Mouse (Mus musculus) myocyte (in vitro differentiated cells): ENCODE measurements around the gene Foxo3. TPM values are rescaled to one million over a fixed set of nuclear protein-coding genes. Genes with fewer than 3 reads are reported as not detected.
A peak's percentile ranks its signal among the peaks of the same experiment; 100 is the strongest.

Experiments
- H3K27me3 ChIP-seq: one replicate; pipeline ENCODE4 v1.6.1; 2011; ENCODE audit not compliant: control insufficient read depth, insufficient read depth, insufficient read length
- H3K36me3 ChIP-seq: one replicate; pipeline ENCODE4 v1.6.1; 2011; ENCODE audit not compliant: control insufficient read depth, insufficient read depth
- H3K4me2 ChIP-seq: one replicate; pipeline ENCODE4 v1.6.1; 2011; ENCODE audit warnings: low read depth, control low read depth
- H3K4me3 ChIP-seq: one replicate; pipeline ENCODE4 v1.5.1; 2011; ENCODE audit warnings: mild to moderate bottlenecking, control low read depth, moderate library complexity
- H3K79me2 ChIP-seq: one replicate; pipeline ENCODE4 v1.6.1; 2011; ENCODE audit not compliant: control insufficient read depth, insufficient read depth
- H3ac ChIP-seq: one replicate; pipeline ENCODE4 v1.6.1; 2011; ENCODE audit not compliant: control insufficient read depth, insufficient read length
- CEBPB ChIP-seq: IDR thresholded peaks from 2 replicates; pipeline ENCODE4 v1.6.1; 2011; ENCODE audit warnings: mild to moderate bottlenecking, moderate library complexity; ENCODE audit not compliant: poor library complexity, insufficient read depth, severe bottlenecking
- E2F4 ChIP-seq: IDR thresholded peaks from one replicate; pipeline ENCODE4 v1.6.1; 2011; ENCODE audit warnings: mild to moderate bottlenecking, control low read depth, moderate library complexity; ENCODE audit not compliant: insufficient read depth
- MAX ChIP-seq: IDR thresholded peaks from one replicate; pipeline ENCODE4 v1.6.1; 2011; ENCODE audit warnings: low read depth, mild to moderate bottlenecking, control low read depth
- MYOD1 ChIP-seq, 3 experiments: IDR thresholded peaks; one replicate each; pipeline ENCODE4 v1.6.1; 2011; ENCODE audit warnings: control low read depth in 2 of 3, low read depth in 2 of 3, mild to moderate bottlenecking in 2 of 3, moderate library complexity in 1 of 3; ENCODE audit not compliant: insufficient read length in 2 of 3, control insufficient read depth in 1 of 3
- MYOG ChIP-seq, 3 experiments: IDR thresholded peaks; one replicate each; pipeline ENCODE4 v1.6.1; 2011; ENCODE audit warnings: control low read depth in 2 of 3, low read depth in 2 of 3, mild to moderate bottlenecking in 2 of 3; ENCODE audit not compliant: insufficient read length in 2 of 3, control insufficient read depth in 1 of 3, insufficient read depth in 1 of 3
- POLR2A ChIP-seq: IDR thresholded peaks from one replicate; pipeline ENCODE4 v1.6.1; 2011; ENCODE audit warnings: low read depth, mild to moderate bottlenecking, control low read depth, moderate library complexity; ENCODE audit not compliant: insufficient read length
- POLR2AphosphoS2 ChIP-seq: IDR thresholded peaks from one replicate; pipeline ENCODE4 v1.6.1; 2011; ENCODE audit warnings: low read depth, control low read depth; ENCODE audit not compliant: insufficient read length
- REST ChIP-seq: IDR thresholded peaks from one replicate; pipeline ENCODE4 v1.6.1; 2011; ENCODE audit warnings: mild to moderate bottlenecking, control low read depth, moderate library complexity; ENCODE audit not compliant: insufficient read depth, insufficient read length
- SRF ChIP-seq: IDR thresholded peaks from one replicate; pipeline ENCODE4 v1.6.1; 2011; ENCODE audit warnings: low read depth; ENCODE audit not compliant: control insufficient read depth, insufficient read length
- TCF12 ChIP-seq: IDR thresholded peaks from one replicate; pipeline ENCODE4 v1.6.1; 2011; ENCODE audit warnings: mild to moderate bottlenecking, control low read depth; ENCODE audit not compliant: poor library complexity, insufficient read depth, severe bottlenecking
- TCF3 ChIP-seq: IDR thresholded peaks from one replicate; pipeline ENCODE4 v1.6.1; 2011; ENCODE audit warnings: low read depth, control low read depth; ENCODE audit not compliant: insufficient read length
- USF1 ChIP-seq: IDR thresholded peaks from one replicate; pipeline ENCODE4 v1.6.1; 2011; ENCODE audit warnings: low read depth, mild to moderate bottlenecking, control low read depth, moderate library complexity
- polyA plus RNA-seq: library from polyadenylated mRNA; unstranded; fragments of >200 nt; fragmentation: generic; extraction: Trizol; gene quantifications from one replicate; pipeline ENCODE4 v1.2.1, GENCODE M21; 2012; ENCODE audit warnings: missing spikeins

Foxo3 gene
- polyA plus RNA-seq, 1 experiment, result 11.2 TPM

DNA sequence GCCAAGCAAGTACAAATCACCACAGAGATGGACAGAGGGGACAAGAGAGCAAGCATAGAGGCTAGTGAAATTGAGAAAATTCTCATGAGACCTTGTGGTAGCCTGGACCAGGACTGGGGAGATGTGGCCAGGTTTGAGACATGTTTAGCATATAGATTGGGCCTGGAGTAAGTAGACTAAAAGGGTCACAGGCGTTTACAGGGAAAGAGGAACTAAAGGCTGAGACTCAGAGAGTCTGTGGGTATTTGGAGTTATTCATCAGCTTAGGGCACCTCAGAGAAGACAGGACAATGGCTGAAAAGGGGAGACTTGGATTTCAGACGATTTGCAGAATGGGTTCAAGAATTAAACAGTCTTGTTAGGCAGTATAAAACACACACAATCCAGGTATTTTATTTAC is 121.8 kb downstream of the Foxo3 start:
- Histone ChIP-seq H3K36me3 (no peaks in the 10 kb centered on the region), H3K27me3 (no peaks in the 10 kb centered on the region), H3K79me2 (no peaks in the 10 kb centered on the region), H3K4me3 (no peak overlapping the region), H3K4me2 (no peak overlapping the region), H3ac (no peak overlapping the region)
- TF ChIP-seq TCF12, result no peak
- TF ChIP-seq REST, result no peak
- no peak for TF ChIP-seq SRF
- no peak for TF ChIP-seq TCF3
- TF ChIP-seq POLR2AphosphoS2, result no peak
- TF ChIP-seq MYOD1 (IDR thresholded peaks at IDR 0.05; ENCODE audit: control insufficient read depth in 1 of 3, insufficient read length in 2 of 3, low read depth in 2 of 3), result no peak
- TF ChIP-seq MAX, result no peak
- TF ChIP-seq MYOG (IDR thresholded peaks at IDR 0.05; ENCODE audit: control insufficient read depth in 1 of 3, insufficient read depth in 1 of 3, insufficient read length in 2 of 3, low read depth in 2 of 3), result no peak
- TF ChIP-seq USF1, result no peak
- TF ChIP-seq CEBPB, result no peak
- TF ChIP-seq POLR2A, result no peak
- no peak for TF ChIP-seq E2F4

DNA sequence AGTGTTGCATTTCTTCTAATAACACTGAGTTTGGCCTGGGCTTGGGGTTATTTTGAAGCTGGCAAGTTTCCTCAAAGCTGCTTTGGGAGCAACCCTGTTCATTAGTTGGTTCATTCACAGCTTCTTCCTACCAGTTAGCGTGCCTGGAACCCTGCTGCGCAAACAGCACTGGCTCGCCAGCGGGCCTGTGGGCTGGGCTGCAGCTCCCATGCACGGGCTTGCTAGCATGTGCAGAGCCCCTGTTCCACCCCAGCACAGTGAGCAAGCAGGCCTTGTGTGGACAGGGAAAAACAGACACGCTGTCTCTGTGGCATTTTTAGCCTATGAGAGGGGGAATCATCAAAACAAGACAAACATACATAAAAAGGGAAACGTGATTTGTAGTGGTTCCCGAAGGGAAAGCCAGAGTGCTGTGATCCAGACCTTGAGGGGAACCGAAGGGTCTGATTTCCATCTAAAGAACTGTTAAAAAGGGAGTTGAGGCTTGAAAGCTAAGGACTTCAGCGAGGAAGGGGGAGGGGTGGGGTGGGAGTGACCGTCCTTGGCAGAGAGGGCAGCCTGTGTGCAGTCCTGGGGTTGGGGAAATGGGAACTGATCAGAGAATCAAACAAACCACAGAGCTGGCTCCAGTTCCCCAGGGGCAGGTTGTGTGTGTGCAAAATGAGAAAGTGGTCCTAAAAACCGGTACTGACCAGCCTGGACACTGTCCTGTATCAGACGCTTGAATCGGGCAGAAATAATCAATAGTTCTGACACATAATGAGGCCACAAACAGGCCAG is 123.9 kb downstream of the Foxo3 start:
- Histone ChIP-seq H3K4me2 (no peak overlapping the region), H3ac (no peak overlapping the region)
- TF ChIP-seq TCF3 (no peak), MAX (no peak), REST (no peak), USF1 (no peak), TCF12 (no peak), POLR2A (no peak), CEBPB (no peak), POLR2AphosphoS2 (no peak), E2F4 (no peak), MYOG (IDR thresholded peaks at IDR 0.05; ENCODE audit: control insufficient read depth in 1 of 3, insufficient read depth in 1 of 3, insufficient read length in 2 of 3, low read depth in 2 of 3) (no peak), SRF (no peak), MYOD1 (IDR thresholded peaks at IDR 0.05; ENCODE audit: control insufficient read depth in 1 of 3, insufficient read length in 2 of 3, low read depth in 2 of 3) (no peak)

DNA sequence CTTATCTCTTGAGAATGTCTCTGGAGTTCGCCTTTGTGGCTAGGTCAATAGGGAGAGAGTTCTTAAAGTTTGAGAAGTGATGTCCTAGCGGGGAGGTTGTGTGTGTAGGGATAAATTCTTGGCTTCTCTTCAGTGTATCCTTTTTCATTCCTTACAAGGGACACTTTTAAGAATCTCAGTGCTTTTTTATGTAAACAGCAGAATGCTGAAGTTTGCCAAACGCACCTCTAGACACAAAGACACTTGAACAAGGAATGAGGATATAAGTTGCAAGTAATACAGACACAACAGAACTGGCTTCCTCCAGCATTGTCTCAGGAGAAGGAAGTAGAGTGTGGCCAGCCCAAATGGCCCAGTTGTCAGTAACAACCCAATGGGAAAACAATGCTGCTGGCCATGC is 126.8 kb downstream of the Foxo3 start:
- TF ChIP-seq E2F4, result no peak
- TF ChIP-seq CEBPB, result no peak
- no peak for TF ChIP-seq TCF3
- no peak for TF ChIP-seq POLR2AphosphoS2
- TF ChIP-seq MAX, result no peak
- TF ChIP-seq TCF12, result no peak
- no peak for TF ChIP-seq POLR2A
- TF ChIP-seq MYOG (IDR thresholded peaks at IDR 0.05; ENCODE audit: control insufficient read depth in 1 of 3, insufficient read depth in 1 of 3, insufficient read length in 2 of 3, low read depth in 2 of 3), result no peak
- no peak for TF ChIP-seq MYOD1 (IDR thresholded peaks at IDR 0.05; ENCODE audit: control insufficient read depth in 1 of 3, insufficient read length in 2 of 3, low read depth in 2 of 3)
- no peak for TF ChIP-seq USF1
- TF ChIP-seq SRF, result no peak
- TF ChIP-seq REST, result no peak
- Histone ChIP-seq H3K4me3 (no peak overlapping the region), H3ac (no peak overlapping the region), H3K4me2 (no peak overlapping the region), H3K36me3 (no peaks in the 10 kb centered on the region), H3K79me2 (no peaks in the 10 kb centered on the region), H3K27me3 (no peaks in the 10 kb centered on the region)

More for the DNA sequence above, 123.9 kb downstream of the Foxo3 start:
- Histone ChIP-seq H3K27me3 (no peaks in the 10 kb centered on the region), H3K4me3 (no peak overlapping the region), H3K79me2 (no peaks in the 10 kb centered on the region), H3K36me3 (no peaks in the 10 kb centered on the region)

DNA sequence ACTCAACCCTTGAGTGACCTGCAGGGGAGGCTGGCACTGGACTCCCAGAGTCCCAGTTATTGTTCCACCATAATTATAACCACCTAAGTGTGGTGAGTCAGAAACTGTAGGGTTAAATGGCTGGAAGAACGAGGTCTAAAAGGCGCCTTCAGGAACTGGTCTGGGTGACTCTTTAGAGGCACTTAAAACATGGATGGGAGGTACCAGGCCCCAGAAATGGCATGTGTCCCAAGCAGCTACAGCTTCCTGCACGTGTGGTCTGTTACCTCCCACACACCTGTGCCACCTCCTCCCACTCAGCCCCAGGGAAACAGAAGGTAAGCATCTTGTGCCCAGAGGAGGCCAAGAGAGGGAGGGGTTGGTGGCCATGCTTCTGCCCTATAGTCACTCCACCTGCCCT is 128.2 kb downstream of the Foxo3 start:
- Histone ChIP-seq H3K4me2 (no peak overlapping the region), H3K79me2 (no peaks in the 10 kb centered on the region), H3K36me3 (no peaks in the 10 kb centered on the region), H3ac (no peak overlapping the region), H3K4me3 (no peak overlapping the region), H3K27me3 (no peaks in the 10 kb centered on the region)
- TF ChIP-seq MYOG (IDR thresholded peaks at IDR 0.05; ENCODE audit: control insufficient read depth in 1 of 3, insufficient read depth in 1 of 3, insufficient read length in 2 of 3, low read depth in 2 of 3) (no peak), TCF12 (no peak), E2F4 (no peak), TCF3 (no peak), SRF (no peak), POLR2AphosphoS2 (no peak), REST (no peak), CEBPB (no peak), MAX (no peak), MYOD1 (IDR thresholded peaks at IDR 0.05; ENCODE audit: control insufficient read depth in 1 of 3, insufficient read length in 2 of 3, low read depth in 2 of 3) (no peak), USF1 (no peak), POLR2A (no peak)

DNA sequence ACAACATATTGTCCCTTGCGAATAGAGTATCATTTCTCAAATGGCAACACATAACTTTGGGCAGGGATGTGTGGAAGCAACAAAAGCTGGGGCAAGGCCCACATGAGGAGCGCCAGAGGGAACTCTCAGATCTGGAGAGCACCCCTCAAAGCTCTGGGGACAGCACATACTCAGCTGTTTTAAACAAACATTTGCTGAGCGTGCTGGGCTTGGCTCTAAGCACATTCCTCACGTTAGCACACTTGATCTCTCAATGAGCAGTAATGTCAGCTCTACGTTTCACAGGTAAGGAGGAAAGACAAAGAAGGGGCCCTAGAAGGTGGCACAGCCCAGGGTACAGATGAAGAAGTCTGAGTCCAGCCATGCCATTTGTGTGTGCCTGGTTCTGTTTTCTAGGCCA is 131.3 kb downstream of the Foxo3 start:
- Histone ChIP-seq H3K79me2 (no peaks in the 10 kb centered on the region), H3ac (no peak overlapping the region), H3K36me3 (no peaks in the 10 kb centered on the region), H3K4me2 (no peak overlapping the region), H3K27me3 (no peaks in the 10 kb centered on the region), H3K4me3 (no peak overlapping the region)
- no peak for TF ChIP-seq E2F4
- TF ChIP-seq SRF, result no peak
- TF ChIP-seq TCF3, result no peak
- TF ChIP-seq MAX, result no peak
- TF ChIP-seq TCF12, result no peak
- TF ChIP-seq MYOD1 (IDR thresholded peaks at IDR 0.05; ENCODE audit: control insufficient read depth in 1 of 3, insufficient read length in 2 of 3, low read depth in 2 of 3), result peak in 1 of 3 experiments; percentile 32
- TF ChIP-seq USF1, result no peak
- peak in 1 of 3 experiments; percentile 41 for TF ChIP-seq MYOG (IDR thresholded peaks at IDR 0.05; ENCODE audit: control insufficient read depth in 1 of 3, insufficient read depth in 1 of 3, insufficient read length in 2 of 3, low read depth in 2 of 3)
- TF ChIP-seq POLR2AphosphoS2, result no peak
